Mouse (Mus musculus) hindbrain, embryonic 12.5 days (tissue): Measurements from ENCODE around the gene Hist1h2ac. TPM values are rescaled to one million over a fixed set of nuclear protein-coding genes. Genes with fewer than 3 reads are reported as not detected.

ENCODE experiments used
- ATAC-seq: fragments of 200-750 bp; cut with Nextera tagmentation; 2 replicates; pipeline ENCODE4 v1.8.0; 2017; ENCODE audit warnings: moderate TSS enrichment; ENCODE audit not compliant: low FRiP score
- H3K27ac ChIP-seq: fragments of 300-500 bp; sonication (generic); 2 replicates; pipeline ENCODE4 v1.5.1; 2016; ENCODE audit warnings: mild to moderate bottlenecking
- H3K27me3 ChIP-seq: fragments of 300-500 bp; sonication (generic); 2 replicates; pipeline ENCODE4 v1.6.1; 2016; ENCODE audit warnings: mild to moderate bottlenecking
- H3K36me3 ChIP-seq: fragments of 300-500 bp; sonication (generic); 2 replicates; pipeline ENCODE4 v1.6.1; 2016; ENCODE audit warnings: mild to moderate bottlenecking
- H3K4me1 ChIP-seq: fragments of 300-500 bp; sonication (generic); 2 replicates; pipeline ENCODE4 v1.6.1; 2016
- H3K4me2 ChIP-seq: fragments of 300-500 bp; sonication (generic); replicated peaks from 2 replicates; pipeline ENCODE4 v1.6.1; 2016; ENCODE audit warnings: mild to moderate bottlenecking
- H3K4me3 ChIP-seq: fragments of 300-500 bp; sonication (generic); 2 replicates; pipeline ENCODE4 v1.5.1; 2016; ENCODE audit warnings: mild to moderate bottlenecking
- H3K9ac ChIP-seq: fragments of 300-500 bp; sonication (generic); 2 replicates; pipeline ENCODE4 v1.6.1; 2016; ENCODE audit warnings: mild to moderate bottlenecking, moderate library complexity
- H3K9me3 ChIP-seq: fragments of 300-500 bp; sonication (generic); replicated peaks from 2 replicates; pipeline ENCODE4 v1.6.1; 2016; ENCODE audit warnings: mild to moderate bottlenecking
- WGBS: fragments of 180-500 bp; shearing (Covaris S2); methylation state at CpG from one replicate; pipeline ENCODE4 v1.1.7; 2016; 5-methylcytosine and 5-hydroxymethylcytosine counted together
- polyA plus RNA-seq: library from polyadenylated mRNA; unstranded; fragments of >200 nt; fragmentation: Nextera tagmentation; extraction: Ambion mirVana; gene quantifications from 2 replicates; pipeline ENCODE4 v1.2.1, GENCODE M21; 2016

The Hist1h2ac gene
- polyA plus RNA-seq, 1 experiment from 2014 or later = 0.72 TPM

DNA sequence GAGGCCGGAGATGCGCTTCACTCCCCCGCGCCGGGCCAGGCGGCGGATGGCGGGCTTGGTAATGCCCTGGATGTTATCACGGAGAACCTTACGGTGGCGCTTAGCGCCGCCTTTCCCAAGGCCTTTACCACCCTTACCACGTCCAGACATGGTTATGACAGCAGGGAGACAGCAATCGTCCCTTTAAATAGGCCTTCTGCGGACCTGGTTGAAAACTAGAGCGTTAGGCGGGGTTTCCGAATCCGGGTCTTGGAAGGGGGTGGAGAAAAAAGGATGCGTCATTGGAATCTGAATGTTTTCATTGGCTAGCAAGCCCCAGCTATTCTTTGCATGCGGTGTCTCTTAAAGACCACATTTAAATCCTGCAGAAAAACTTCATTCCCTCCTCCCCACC lies 14.5 kb upstream of the Hist1h2ac start, which contains the start of gene Hist1h4c:
Gene Hist1h4c, minus strand, starts transcription at position 155 of the 394 bp plus-strand sequence.
- WGBS = under 1% methylated on average over 21 of the region's 22 CpGs
- ATAC-seq = peak; percentile 97
- peak within 1 kb of the TSS; percentile 67 for H3K4me2 ChIP-seq

DNA sequence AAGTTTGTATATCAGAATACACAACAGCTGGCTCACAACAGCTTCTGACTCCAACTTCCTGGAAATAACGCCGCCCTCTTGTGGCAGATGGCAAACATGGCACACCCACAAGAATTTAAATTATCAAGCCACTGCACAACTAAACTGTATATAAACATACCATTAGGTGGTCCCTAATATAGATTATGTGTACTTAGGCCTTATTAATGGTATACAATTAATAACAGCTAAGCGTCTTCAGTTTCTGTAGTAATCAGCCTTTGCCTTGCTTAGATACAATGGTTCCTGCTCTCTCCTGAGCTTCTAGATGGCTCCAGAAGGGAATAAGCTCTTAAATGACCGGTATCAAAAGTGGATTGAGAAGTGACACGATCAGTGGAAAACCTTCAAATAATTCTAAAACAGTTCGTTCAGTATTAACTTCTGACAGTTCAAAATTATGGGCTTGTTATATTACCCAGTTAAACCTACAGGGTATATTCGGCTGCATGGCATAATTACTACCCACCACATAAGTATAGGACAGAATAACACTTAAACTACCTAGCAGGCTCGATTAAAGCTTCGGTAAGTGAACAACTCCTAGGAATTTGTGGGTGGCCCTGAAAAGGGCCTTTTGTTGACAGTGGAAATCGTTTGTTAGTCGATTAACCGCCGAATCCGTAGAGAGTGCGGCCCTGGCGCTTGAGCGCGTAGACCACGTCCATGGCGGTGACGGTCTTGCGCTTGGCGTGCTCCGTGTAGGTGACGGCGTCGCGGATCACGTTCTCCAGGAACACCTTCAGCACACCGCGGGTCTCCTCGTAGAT lies 13.9 kb upstream of the Hist1h2ac start:
- under 1% methylated on average over 29 of the region's 32 CpGs for WGBS

More for the DNA sequence above, 14.5 kb upstream of the Hist1h2ac start, which contains the start of gene Hist1h4c:
- H3K4me1 ChIP-seq = peaks cover 4% of the 10 kb centered on the region; the same call in 1 of the 2 replicates
- no peaks in the 10 kb centered on the region for H3K9me3 ChIP-seq
- H3K9ac ChIP-seq = peak within 1 kb of the TSS; percentile 52
- no peaks in the 10 kb centered on the region for H3K27me3 ChIP-seq
- H3K27ac ChIP-seq = peak within 1 kb of the TSS; percentile 86
- H3K4me3 ChIP-seq = peak within 1 kb of the TSS; percentile 39
- no peaks in the 10 kb centered on the region for H3K36me3 ChIP-seq

DNA sequence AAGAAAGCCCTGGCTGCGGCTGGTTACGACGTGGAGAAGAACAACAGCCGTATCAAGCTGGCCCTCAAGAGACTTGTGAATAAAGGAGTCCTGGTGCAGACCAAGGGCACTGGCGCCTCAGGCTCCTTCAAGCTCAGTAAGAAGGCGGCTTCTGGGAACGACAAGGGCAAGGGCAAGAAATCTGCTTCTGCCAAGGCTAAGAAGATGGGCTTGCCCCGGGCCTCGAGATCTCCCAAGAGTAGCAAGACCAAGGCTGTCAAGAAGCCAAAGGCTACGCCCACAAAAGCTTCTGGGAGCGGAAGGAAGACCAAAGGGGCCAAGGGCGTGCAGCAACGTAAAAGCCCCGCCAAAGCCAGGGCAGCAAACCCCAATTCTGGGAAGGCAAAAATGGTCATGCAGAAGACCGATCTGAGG lies 12.3 kb upstream of the Hist1h2ac start:
- peaks cover 4% of the 10 kb centered on the region; the same call in 1 of the 2 replicates for H3K4me1 ChIP-seq
- H3K27me3 ChIP-seq = no peaks in the 10 kb centered on the region
- 56% methylated on average over 15 of the region's 15 CpGs for WGBS
- H3K4me3 ChIP-seq = no peak overlapping the region
- 0 out of 2 replicates have a peak overlapping the region, but pooled peaks have one; percentile 19 for H3K4me2 ChIP-seq
- H3K27ac ChIP-seq = no peak overlapping the region
- ATAC-seq = no peak
- no peaks in the 10 kb centered on the region for H3K9me3 ChIP-seq
- H3K9ac ChIP-seq = no peak overlapping the region
- no peaks in the 10 kb centered on the region for H3K36me3 ChIP-seq

More for the DNA sequence above, 13.9 kb upstream of the Hist1h2ac start:
- peak overlapping the region; percentile 39 for H3K4me3 ChIP-seq
- no peaks in the 10 kb centered on the region for H3K36me3 ChIP-seq
- peak; percentile 84 for ATAC-seq
- H3K27ac ChIP-seq = peak overlapping the region; percentile 86
- H3K9me3 ChIP-seq = no peaks in the 10 kb centered on the region
- H3K4me2 ChIP-seq = peak overlapping the region; percentile 67
- H3K27me3 ChIP-seq = no peaks in the 10 kb centered on the region
- H3K9ac ChIP-seq = peak overlapping the region; percentile 52
- peaks cover 4% of the 10 kb centered on the region; the same call in 1 of the 2 replicates for H3K4me1 ChIP-seq

DNA sequence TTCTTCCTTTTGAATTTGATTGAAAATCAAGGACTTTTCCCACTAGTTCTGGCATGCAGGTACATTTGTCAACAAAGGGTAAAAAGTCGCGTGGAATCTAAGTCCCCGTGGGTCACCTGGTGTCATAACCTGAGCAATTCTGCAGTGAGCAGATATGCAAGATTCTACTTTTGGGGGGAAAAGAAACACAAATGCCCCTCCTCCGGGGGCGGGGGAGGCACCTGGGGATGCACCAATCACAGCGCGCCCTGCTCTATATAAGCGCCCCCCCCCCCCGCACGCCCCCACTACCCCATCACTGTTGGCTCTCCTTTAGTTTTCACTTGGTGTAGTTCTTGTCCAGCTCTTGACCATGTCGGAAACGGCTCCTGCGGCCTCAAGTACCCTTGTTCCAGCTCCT lies 11.8 kb upstream of the Hist1h2ac start, which contains the start of gene Hist1h1t:
Gene Hist1h1t, plus strand, starts transcription at position 301 of the 400 bp plus-strand sequence.
- Histone ChIP-seq H3K27ac (no peak within 1 kb of the TSS), H3K27me3 (no peaks in the 10 kb centered on the region), H3K4me3 (no peak within 1 kb of the TSS), H3K9me3 (no peaks in the 10 kb centered on the region), H3K9ac (no peak within 1 kb of the TSS), H3K4me2 (peak within 1 kb of the TSS; percentile 19; the same call in 1 of the 2 replicates), H3K36me3 (no peaks in the 10 kb centered on the region), H3K4me1 (peaks cover 4% of the 10 kb centered on the region; the same call in 1 of the 2 replicates)
- ATAC-seq = no peak
- 45% methylated on average over 13 of the region's 13 CpGs for WGBS

DNA sequence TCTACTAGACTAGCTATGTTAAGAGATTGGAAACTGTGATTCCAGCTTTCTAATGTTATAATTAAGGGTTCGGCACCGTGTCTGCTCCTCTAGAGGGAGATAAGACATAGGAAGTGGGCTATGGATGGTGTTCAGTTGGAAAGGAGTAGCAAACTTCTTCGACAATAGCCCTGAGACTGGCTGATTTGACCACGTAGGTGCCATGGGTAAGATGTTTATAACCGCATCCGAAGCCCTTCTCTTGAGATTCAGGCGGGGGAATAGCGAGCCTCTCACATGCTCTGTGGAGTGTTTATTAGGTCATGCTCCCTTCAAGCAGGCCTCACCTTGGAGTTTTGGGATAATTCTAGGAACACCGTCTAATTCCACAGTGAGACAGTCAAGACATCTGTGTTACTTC lies 11.2 kb upstream of the Hist1h2ac start:
- H3K9ac ChIP-seq = no peak overlapping the region
- H3K27me3 ChIP-seq = no peaks in the 10 kb centered on the region
- no peak for ATAC-seq
- no peak overlapping the region for H3K4me2 ChIP-seq
- peaks cover 4% of the 10 kb centered on the region; the same call in 1 of the 2 replicates for H3K4me1 ChIP-seq
- no peak overlapping the region for H3K4me3 ChIP-seq
- 93% methylated on average over 9 of the region's 9 CpGs for WGBS
- H3K36me3 ChIP-seq = no peaks in the 10 kb centered on the region
- no peaks in the 10 kb centered on the region for H3K9me3 ChIP-seq
- H3K27ac ChIP-seq = no peak overlapping the region

DNA sequence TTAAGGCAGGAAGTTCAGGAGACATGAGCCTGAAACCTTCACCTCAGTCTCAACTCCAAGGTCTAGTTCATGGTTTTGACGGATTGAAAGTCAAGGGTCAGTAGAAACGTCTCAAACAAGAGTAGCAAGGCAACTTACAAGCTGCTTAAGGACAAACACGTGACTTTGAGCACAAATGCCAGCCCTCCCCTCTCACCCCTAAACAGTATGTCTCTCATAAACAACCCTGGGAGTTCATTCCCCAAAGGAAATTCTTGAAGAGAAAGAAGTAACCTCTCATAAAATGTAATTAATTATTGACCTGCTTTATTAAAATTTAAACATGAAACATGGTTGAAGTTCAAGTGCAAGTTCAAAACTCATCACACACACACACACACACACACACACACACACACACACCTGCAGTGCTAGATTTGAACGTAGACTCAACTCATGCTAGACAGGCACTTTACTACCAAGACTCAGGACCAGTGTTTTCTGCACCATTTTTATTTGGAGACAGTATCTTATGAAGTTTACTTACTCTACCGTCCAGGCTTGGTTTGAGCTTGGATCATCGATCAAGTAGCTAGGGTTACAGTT lies 10.2 kb upstream of the Hist1h2ac start:
- Histone ChIP-seq H3K9me3 (no peaks in the 10 kb centered on the region), H3K36me3 (no peaks in the 10 kb centered on the region), H3K4me3 (no peak overlapping the region), H3K27me3 (no peaks in the 10 kb centered on the region), H3K4me1 (peaks cover 3% of the 10 kb centered on the region; the same call in 1 of the 2 replicates), H3K27ac (no peak overlapping the region), H3K9ac (no peak overlapping the region), H3K4me2 (no peak overlapping the region)
- 84% methylated on average over 6 of the region's 6 CpGs for WGBS
- no peak for ATAC-seq

DNA sequence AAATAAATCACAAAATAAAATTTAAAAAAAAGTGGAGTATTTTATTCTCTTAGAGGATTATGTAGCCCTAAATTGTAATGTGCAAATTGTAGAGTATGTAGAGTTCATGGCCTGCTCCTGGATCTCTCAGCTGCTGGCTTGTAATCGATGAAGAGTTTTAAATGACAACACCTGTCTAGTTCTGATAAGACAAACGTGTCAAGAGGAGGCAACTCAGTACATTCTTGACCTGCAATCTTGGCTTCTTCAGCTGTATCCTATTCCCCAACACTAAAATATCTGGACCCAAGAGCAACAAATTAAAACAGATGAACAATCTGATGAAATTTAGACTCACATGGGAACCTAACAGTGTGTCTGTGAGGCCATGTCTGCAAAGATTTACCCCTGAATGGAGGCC lies 5.7 kb upstream of the Hist1h2ac start:
- Histone ChIP-seq H3K36me3 (no peaks in the 10 kb centered on the region), H3K27me3 (no peaks in the 10 kb centered on the region), H3K4me3 (no peak overlapping the region), H3K9ac (no peak overlapping the region), H3K27ac (no peak overlapping the region), H3K4me2 (no peak overlapping the region), H3K9me3 (no peaks in the 10 kb centered on the region), H3K4me1 (peaks cover 11% of the 10 kb centered on the region)
- 74% methylated on average over 2 of the region's 2 CpGs for WGBS
- ATAC-seq = no peak

DNA sequence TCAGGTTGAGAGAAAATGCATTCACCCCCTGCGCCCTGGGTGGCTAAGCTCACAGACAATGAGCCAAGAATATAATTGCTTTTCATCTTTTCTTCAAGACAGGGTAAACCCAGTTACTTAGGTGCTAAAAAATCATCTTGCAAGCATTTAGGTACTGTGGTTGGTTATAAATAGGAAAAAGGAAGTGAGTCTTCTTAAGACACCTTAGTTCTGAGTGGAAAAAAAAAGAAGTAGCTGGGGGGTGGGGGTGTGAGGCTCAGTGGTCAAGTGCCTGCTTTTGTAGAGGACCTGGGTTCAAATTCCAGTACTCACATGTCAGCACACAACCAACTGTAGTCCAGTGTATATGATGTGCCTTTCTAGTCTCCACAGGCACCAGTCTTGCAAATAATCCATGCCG lies 5.2 kb upstream of the Hist1h2ac start:
- ATAC-seq = no peak
- 94% methylated on average over 2 of the region's 2 CpGs for WGBS

DNA sequence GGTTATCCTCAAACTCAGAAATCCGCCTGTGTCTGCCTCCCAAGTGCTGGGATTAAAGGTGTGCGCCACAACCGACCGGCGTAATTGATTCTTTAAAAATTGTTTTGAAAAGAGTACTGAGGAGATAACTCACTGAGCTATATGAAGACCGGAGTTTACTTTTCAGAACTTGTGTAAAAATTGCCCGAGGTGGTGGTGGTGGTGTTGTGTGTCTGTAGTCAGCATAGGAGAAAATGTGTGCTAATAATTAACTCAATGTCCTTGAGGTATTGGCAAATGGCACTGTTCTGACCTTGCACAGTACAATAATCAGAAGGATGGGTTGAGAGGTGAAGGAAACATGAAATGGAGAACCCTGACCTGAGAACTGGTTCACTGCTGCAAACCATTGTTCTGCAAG lies 4.2 kb upstream of the Hist1h2ac start:
- WGBS = 92% methylated on average over 7 of the region's 7 CpGs
- H3K27ac ChIP-seq = no peak overlapping the region
- H3K9me3 ChIP-seq = no peaks in the 10 kb centered on the region
- no peak for ATAC-seq
- no peak overlapping the region for H3K4me2 ChIP-seq
- H3K27me3 ChIP-seq = no peaks in the 10 kb centered on the region
- no peaks in the 10 kb centered on the region for H3K36me3 ChIP-seq
- no peak overlapping the region for H3K4me3 ChIP-seq
- peaks cover 13% of the 10 kb centered on the region for H3K4me1 ChIP-seq
- H3K9ac ChIP-seq = no peak overlapping the region

More for the DNA sequence above, 5.2 kb upstream of the Hist1h2ac start:
- H3K4me3 ChIP-seq = no peak overlapping the region
- peaks cover 11% of the 10 kb centered on the region for H3K4me1 ChIP-seq
- no peaks in the 10 kb centered on the region for H3K27me3 ChIP-seq
- no peaks in the 10 kb centered on the region for H3K9me3 ChIP-seq
- H3K9ac ChIP-seq = no peak overlapping the region
- H3K36me3 ChIP-seq = no peaks in the 10 kb centered on the region
- H3K27ac ChIP-seq = no peak overlapping the region
- no peak overlapping the region for H3K4me2 ChIP-seq

DNA sequence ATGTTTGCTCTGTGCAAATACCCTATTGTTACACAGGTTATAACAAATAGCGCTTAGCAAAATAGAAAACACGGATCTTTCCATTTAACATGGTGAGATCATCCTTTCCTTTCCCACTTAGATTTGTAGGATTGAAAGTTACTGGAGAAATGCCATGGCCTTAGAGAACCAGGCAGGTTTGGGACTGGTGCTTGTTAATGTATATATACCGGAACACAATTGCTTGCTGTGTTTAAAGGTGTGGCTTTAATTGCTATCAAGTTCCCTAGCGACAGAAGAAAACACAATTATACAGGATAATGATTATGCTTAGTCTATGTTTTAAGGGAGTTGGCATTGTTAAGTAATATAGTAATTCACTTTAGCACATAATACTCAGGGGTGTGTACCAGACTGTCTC lies 3.4 kb upstream of the Hist1h2ac start:
- ATAC-seq = no peak
- peaks cover 17% of the 10 kb centered on the region for H3K4me1 ChIP-seq
- 93% methylated on average over 4 of the region's 4 CpGs for WGBS
- H3K27me3 ChIP-seq = no peaks in the 10 kb centered on the region
- no peak overlapping the region for H3K4me3 ChIP-seq
- H3K27ac ChIP-seq = no peak overlapping the region
- H3K9me3 ChIP-seq = no peaks in the 10 kb centered on the region
- no peak overlapping the region for H3K4me2 ChIP-seq
- H3K9ac ChIP-seq = no peak overlapping the region
- H3K36me3 ChIP-seq = no peaks in the 10 kb centered on the region

DNA sequence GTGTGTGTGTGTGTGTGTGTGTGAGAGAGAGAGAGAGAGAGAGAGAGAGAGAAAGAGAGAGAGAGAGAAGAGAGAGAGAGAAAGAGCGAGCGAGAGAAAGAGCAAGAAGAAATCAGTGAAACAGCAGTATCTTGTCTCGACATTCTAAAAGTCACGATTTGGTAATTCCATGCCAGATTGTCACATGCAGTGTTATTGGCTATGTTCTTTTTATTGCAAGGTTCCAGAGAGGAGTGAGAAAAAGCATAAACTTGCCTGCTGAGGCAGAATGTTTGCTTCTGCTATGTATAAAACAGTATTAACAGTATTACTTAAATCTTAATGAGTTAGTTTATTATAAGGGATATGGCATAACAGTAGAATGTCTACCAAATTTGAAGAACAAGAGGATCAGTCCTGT lies 2.2 kb upstream of the Hist1h2ac start:
- H3K4me1 ChIP-seq = peaks cover 17% of the 10 kb centered on the region

DNA sequence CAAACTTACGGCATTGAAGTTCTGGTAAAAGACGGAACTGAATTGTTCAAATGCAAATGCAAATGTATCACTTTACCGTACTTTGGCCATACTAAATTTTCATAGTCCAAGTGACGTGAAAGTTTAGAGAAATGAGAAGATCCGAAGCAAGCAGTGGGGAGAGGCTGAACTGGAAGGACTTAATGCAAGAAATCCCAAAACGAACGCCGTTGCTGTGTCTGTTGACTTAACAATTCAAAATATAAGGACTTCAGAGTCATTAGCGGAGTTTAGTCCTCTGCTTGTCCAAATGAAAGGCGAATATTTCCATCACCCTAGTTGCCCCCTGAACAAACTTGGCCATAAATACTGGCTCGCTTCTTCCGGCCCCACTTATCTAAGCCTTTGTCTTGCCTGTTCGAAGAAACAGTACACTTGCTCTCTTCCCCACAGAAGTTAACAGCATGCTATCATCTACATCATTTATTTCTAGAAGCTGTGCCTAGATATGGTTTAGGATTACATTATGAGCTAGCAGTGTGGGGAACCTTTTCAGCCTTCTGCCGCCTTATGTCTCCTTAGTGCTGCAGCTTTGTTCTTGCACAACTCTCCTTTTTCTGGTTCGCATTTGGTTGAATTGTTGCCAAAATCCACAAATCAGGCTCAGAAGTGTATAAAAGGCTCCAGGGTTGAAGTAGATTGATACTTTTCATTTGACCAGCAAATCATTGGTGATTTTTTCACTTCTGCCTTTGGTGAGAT lies 1.5 kb upstream of the Hist1h2ac start:
- H3K36me3 ChIP-seq = no peaks in the 10 kb centered on the region
- peak overlapping the region; percentile 74 for H3K4me2 ChIP-seq
- no peaks in the 10 kb centered on the region for H3K27me3 ChIP-seq
- WGBS = 12% methylated on average over 15 of the region's 15 CpGs
- H3K9me3 ChIP-seq = no peaks in the 10 kb centered on the region
- H3K9ac ChIP-seq = peak overlapping the region; percentile 62
- peaks cover 17% of the 10 kb centered on the region for H3K4me1 ChIP-seq
- peak overlapping the region; percentile 96 for H3K27ac ChIP-seq
- ATAC-seq = no peak
- H3K4me3 ChIP-seq = peak overlapping the region; percentile 44

More for the DNA sequence above, 2.2 kb upstream of the Hist1h2ac start:
- Histone ChIP-seq H3K4me2 (peak overlapping the region; percentile 74), H3K9me3 (no peaks in the 10 kb centered on the region), H3K9ac (peak overlapping the region; percentile 62), H3K27ac (peak overlapping the region; percentile 96), H3K4me3 (peak overlapping the region; percentile 44), H3K36me3 (no peaks in the 10 kb centered on the region), H3K27me3 (no peaks in the 10 kb centered on the region)
- WGBS = 59% methylated on average over 4 of the region's 4 CpGs
- ATAC-seq = no peak
